25 mouse cellular contexts compared by ENCODE assay signal in genomic region chr5:140562601-140563000, GRCm38 (mm10). TPM values are rescaled to one million over a fixed set of nuclear protein-coding genes. Genes with fewer than 3 reads are reported as not detected.
A peak's percentile ranks its signal among the peaks of the same experiment; 100 is the strongest.
DNase-seq lines count a peak whose midpoint lies in the region; ATAC-seq and TF ChIP-seq lines count a peak whose summit lies in the region.
"Had no signal": no experiment of that assay in that cellular context is flagged by ENCODE, and none has a peak within 500 bp of the region (broad histone marks: within the 10 kb centered on the region; RNA-seq: fewer than 3 reads in every experiment).

No protein-coding gene starts in this region.

- H3K4me2 ChIP-seq in forebrain, postnatal 0 days (ENCODE audit: low read depth): no peak overlapping the region
- no peak overlapping the region for H3K4me2 ChIP-seq in hindbrain, embryonic 16.5 days (ENCODE audit: low read length)
- H3K4me2 ChIP-seq: embryonic facial prominence, embryonic 13.5 days; embryonic facial prominence, embryonic 15.5 days; forebrain, embryonic 13.5 days; forebrain, embryonic 15.5 days had no signal

- WGBS in forebrain, embryonic 10.5 days: 84% methylated on average over 9 of the region's 9 CpGs
- WGBS in forebrain, postnatal 0 days: 82% methylated on average over 9 of the region's 9 CpGs
- 82% methylated on average over 9 of the region's 9 CpGs for WGBS in hindbrain, embryonic 10.5 days
- 86% methylated on average over 9 of the region's 9 CpGs for WGBS in hindbrain, embryonic 16.5 days

- H3K36me3 ChIP-seq in forebrain, embryonic 10.5 days (replicated peaks): no peaks in the 10 kb centered on the region
- H3K36me3 ChIP-seq in forebrain, postnatal 0 days (ENCODE audit: insufficient read depth): no peaks in the 10 kb centered on the region
- H3K36me3 ChIP-seq in hindbrain, embryonic 10.5 days: no peaks in the 10 kb centered on the region
- no peaks in the 10 kb centered on the region for H3K36me3 ChIP-seq in hindbrain, embryonic 16.5 days (ENCODE audit: control insufficient read depth, insufficient read depth, low read length)
- H3K36me3 ChIP-seq: embryonic facial prominence, embryonic 13.5 days; embryonic facial prominence, embryonic 15.5 days; forebrain, embryonic 15.5 days had no signal

- no peaks in the 10 kb centered on the region for H3K9me3 ChIP-seq in forebrain, embryonic 10.5 days
- H3K9me3 ChIP-seq in forebrain, postnatal 0 days (ENCODE audit: low read length): no peaks in the 10 kb centered on the region
- H3K9me3 ChIP-seq in hindbrain, embryonic 10.5 days: no peaks in the 10 kb centered on the region
- no peaks in the 10 kb centered on the region for H3K9me3 ChIP-seq in hindbrain, embryonic 16.5 days (ENCODE audit: control insufficient read depth, low read length)
- H3K9me3 ChIP-seq: embryonic facial prominence, embryonic 13.5 days; embryonic facial prominence, embryonic 15.5 days; forebrain, embryonic 13.5 days; forebrain, embryonic 15.5 days had no signal

- no peak for DNase-seq in forebrain, embryonic 10.5 days (ENCODE audit: extremely low spot score, low spot score)
- DNase-seq in forebrain, postnatal 0 days: no peak
- DNase-seq in hindbrain, embryonic 10.5 days (ENCODE audit: low spot score): no peak
- peak; percentile 40 for DNase-seq in A20 (ENCODE audit: low read depth, low spot score)
- DNase-seq: adrenal gland, adult 2 months; adrenal gland, postnatal 10 days; adrenal gland, postnatal 25 days; cerebellum, adult 11 months; cerebellum, adult 18-20 months; cerebellum, adult 8-10 months; cerebellum, adult 9-11 months; cerebellum, postnatal 14 days; cerebellum, postnatal 36 days; embryo, embryonic 11 days had no signal

- TF ChIP-seq CTCF in forebrain, postnatal 0 days (IDR thresholded peaks at IDR 0.05; ENCODE audit: low read depth): no peak

- H3K4me1 ChIP-seq in forebrain, embryonic 10.5 days: peaks cover 50% of the 10 kb centered on the region
- H3K4me1 ChIP-seq in forebrain, postnatal 0 days (ENCODE audit: insufficient read depth): no peaks in the 10 kb centered on the region
- peaks cover 44% of the 10 kb centered on the region for H3K4me1 ChIP-seq in hindbrain, embryonic 10.5 days (replicated peaks)
- no peaks in the 10 kb centered on the region for H3K4me1 ChIP-seq in hindbrain, embryonic 16.5 days (ENCODE audit: control insufficient read depth, insufficient read depth, low read depth, low read length)

- no peak overlapping the region for H3K4me3 ChIP-seq in forebrain, embryonic 10.5 days
- no peak overlapping the region for H3K4me3 ChIP-seq in forebrain, postnatal 0 days (ENCODE audit: low read depth, low read length)
- H3K4me3 ChIP-seq in hindbrain, embryonic 10.5 days: no peak overlapping the region
- no peak overlapping the region for H3K4me3 ChIP-seq in hindbrain, embryonic 16.5 days (ENCODE audit: low read length)
- H3K4me3 ChIP-seq: embryonic facial prominence, embryonic 13.5 days; embryonic facial prominence, embryonic 15.5 days; erythroblast, embryonic 14.5 days; forebrain, embryonic 13.5 days; forebrain, embryonic 15.5 days had no signal

- ATAC-seq in forebrain, postnatal 0 days: no peak
- ATAC-seq in hindbrain, embryonic 16.5 days: no peak
- ATAC-seq: forebrain, embryonic 13.5 days; forebrain, embryonic 15.5 days had no signal

- no peaks in the 10 kb centered on the region for H3K27me3 ChIP-seq in forebrain, embryonic 10.5 days (ENCODE audit: poor library complexity, severe bottlenecking)
- no peaks in the 10 kb centered on the region for H3K27me3 ChIP-seq in forebrain, postnatal 0 days (ENCODE audit: insufficient read depth, low read length)
- H3K27me3 ChIP-seq in hindbrain, embryonic 10.5 days (ENCODE audit: insufficient read depth, poor library complexity, severe bottlenecking): peaks cover 5% of the 10 kb centered on the region; the same call in 1 of the 2 replicates
- no peaks in the 10 kb centered on the region for H3K27me3 ChIP-seq in hindbrain, embryonic 16.5 days (replicated peaks; ENCODE audit: control insufficient read depth, insufficient read depth, low read length)
- H3K27me3 ChIP-seq: embryonic facial prominence, embryonic 13.5 days; embryonic facial prominence, embryonic 15.5 days; forebrain, embryonic 13.5 days; forebrain, embryonic 15.5 days had no signal

- H3K9ac ChIP-seq in forebrain, postnatal 0 days: no peak overlapping the region
- no peak overlapping the region for H3K9ac ChIP-seq in hindbrain, embryonic 16.5 days (ENCODE audit: low read depth, low read length)
- H3K9ac ChIP-seq: embryonic facial prominence, embryonic 13.5 days; embryonic facial prominence, embryonic 15.5 days; forebrain, embryonic 13.5 days; forebrain, embryonic 15.5 days had no signal

- peak overlapping the region; percentile 48 for H3K27ac ChIP-seq in forebrain, embryonic 10.5 days
- H3K27ac ChIP-seq in forebrain, postnatal 0 days (ENCODE audit: low read depth, low read length): no peak overlapping the region
- 0 out of 2 replicates have a peak overlapping the region, but pooled peaks have one; percentile 35 for H3K27ac ChIP-seq in hindbrain, embryonic 10.5 days
- H3K27ac ChIP-seq in hindbrain, embryonic 16.5 days (ENCODE audit: low read depth, low read length): no peak overlapping the region
- H3K27ac ChIP-seq: embryonic facial prominence, embryonic 13.5 days; embryonic facial prominence, embryonic 15.5 days; forebrain, embryonic 13.5 days; forebrain, embryonic 15.5 days had no signal

RNA-seq across cellular contexts. Expression of gene Grifin, which starts 2.3 kb away (rescaled TPM):
- not detected in 2 replicates for polyA plus RNA-seq in forebrain, embryonic 10.5 days (2016; fragmentation: Nextera tagmentation; extraction: Ambion mirVana)
- not detected in 2 replicates for total RNA-seq in forebrain, postnatal 0 days (2014; rRNA removed)
- polyA plus RNA-seq in forebrain, postnatal 0 days (2015; fragmentation: Nextera tagmentation; extraction: Ambion mirVana): 0.36 TPM in 1 of 2 replicates, not detected in the other
- polyA plus RNA-seq in hindbrain, embryonic 10.5 days (2016; fragmentation: Nextera tagmentation; extraction: Ambion mirVana): not detected in 2 replicates
- 0.36 TPM in 1 of 2 replicates, not detected in the other for polyA plus RNA-seq in hindbrain, embryonic 16.5 days (2015; fragmentation: Nextera tagmentation; extraction: Ambion mirVana)
- total RNA-seq: adrenal gland, adult 2 months; adrenal gland, postnatal 10 days; adrenal gland, postnatal 25 days; adrenal gland, postnatal 4 days; common myeloid progenitor, adult 5-6 weeks; MEL had no signal
- polyA plus RNA-seq: adrenal gland, adult 2 months; C2C12; embryonic facial prominence, embryonic 13.5 days; embryonic facial prominence, embryonic 15.5 days; forebrain, embryonic 11.5 days; forebrain, embryonic 15.5 days had no signal

RNA-seq across cellular contexts. Expression of gene Lfng, which starts 44.5 kb away (rescaled TPM):
- 33.1 and 33.3 TPM in 2 replicates for polyA plus RNA-seq in forebrain, embryonic 10.5 days (2016; fragmentation: Nextera tagmentation; extraction: Ambion mirVana)
- 39.4 and 53.7 TPM in 2 replicates for total RNA-seq in forebrain, postnatal 0 days (2014; rRNA removed)
- polyA plus RNA-seq in forebrain, postnatal 0 days (2015; fragmentation: Nextera tagmentation; extraction: Ambion mirVana): 19.2 and 23.0 TPM in 2 replicates
- polyA plus RNA-seq in hindbrain, embryonic 10.5 days (2016; fragmentation: Nextera tagmentation; extraction: Ambion mirVana): 40.9 and 51.2 TPM in 2 replicates
- polyA plus RNA-seq in hindbrain, embryonic 16.5 days (2015; fragmentation: Nextera tagmentation; extraction: Ambion mirVana): 27.1 and 30.2 TPM in 2 replicates

RNA-seq across cellular contexts. Expression of gene Chst12, which starts 57.3 kb away (rescaled TPM):
- 14.0 and 15.1 TPM in 2 replicates for polyA plus RNA-seq in forebrain, embryonic 10.5 days (2016; fragmentation: Nextera tagmentation; extraction: Ambion mirVana)
- 11.0 and 11.5 TPM in 2 replicates for total RNA-seq in forebrain, postnatal 0 days (2014; rRNA removed)
- polyA plus RNA-seq in forebrain, postnatal 0 days (2015; fragmentation: Nextera tagmentation; extraction: Ambion mirVana): 19.1 and 22.4 TPM in 2 replicates
- polyA plus RNA-seq in hindbrain, embryonic 10.5 days (2016; fragmentation: Nextera tagmentation; extraction: Ambion mirVana): 15.7 and 18.8 TPM in 2 replicates
- 27.6 and 30.3 TPM in 2 replicates for polyA plus RNA-seq in hindbrain, embryonic 16.5 days (2015; fragmentation: Nextera tagmentation; extraction: Ambion mirVana)

Comparison
In these comparisons a context has a peak if more than half of its experiments do, and no peak if none do; other contexts are left out.
1. H3K27ac ChIP-seq: peak in forebrain, embryonic 10.5 days (single experiment) and hindbrain, embryonic 10.5 days (single experiment); none in forebrain, postnatal 0 days (single experiment) and hindbrain, embryonic 16.5 days (single experiment).